Mouse (Mus musculus) MEL (cell line): ENCODE measurements at regions not wholly inside any gene's neighbourhood (a gene's known extent, or its start where the extent isn't known, plus 50 kb on each side); places are given as distances from the start of the nearest gene placed in this dataset.

Experiments
- E2F4 ChIP-seq: IDR thresholded peaks from 2 replicates; pipeline ENCODE4 v1.6.1; 2011; ENCODE audit warnings: low read depth, low read length, improper control_type of control experiment, borderline replicate concordance
- EP300 ChIP-seq, 2 experiments: IDR thresholded peaks; 2 replicates each; pipeline ENCODE4 v1.6.1; 2011; ENCODE audit warnings: improper control_type of control experiment in 2 of 2, low read length in 2 of 2, low read depth in 1 of 2, mild to moderate bottlenecking in 1 of 2
- ETS1 ChIP-seq: IDR thresholded peaks from 2 replicates; pipeline ENCODE4 v1.6.1; 2012; ENCODE audit warnings: low read depth, mild to moderate bottlenecking, inconsistent platforms, low read length, improper control_type of control experiment, moderate library complexity
- POLR2AphosphoS2 ChIP-seq: IDR thresholded peaks from 2 replicates; pipeline ENCODE4 v1.6.1; 2011; ENCODE audit warnings: low read length, improper control_type of control experiment
- USF1 ChIP-seq: IDR thresholded peaks from 2 replicates; pipeline ENCODE4 v1.6.1; 2014; ENCODE audit warnings: low read depth, mild to moderate bottlenecking, inconsistent platforms, low read length, improper control_type of control experiment, moderate library complexity
- ZC3H11A ChIP-seq: IDR thresholded peaks from 2 replicates; pipeline ENCODE4 v1.6.1; 2012; ENCODE audit warnings: low read depth, mild to moderate bottlenecking, inconsistent platforms, low read length, improper control_type of control experiment
- ZMIZ1 ChIP-seq: IDR thresholded peaks from 2 replicates; pipeline ENCODE4 v1.6.1; 2012; ENCODE audit warnings: low read depth, mild to moderate bottlenecking, inconsistent platforms, low read length, improper control_type of control experiment, moderate library complexity

GRCm38 (mm10) chr15:57618466-57618865, 141.0 kb upstream of the Slc22a22 start:
- no peak for TF ChIP-seq ETS1
- TF ChIP-seq E2F4 = no peak
- TF ChIP-seq ZC3H11A = no peak
- TF ChIP-seq USF1 = no peak
- TF ChIP-seq POLR2AphosphoS2 = no peak
- no peak for TF ChIP-seq EP300 (IDR thresholded peaks at IDR 0.05; ENCODE audit: low read depth in 1 of 2, low read length in 2 of 2)
- no peak for TF ChIP-seq ZMIZ1
